Mouse (Mus musculus): Measurements from ENCODE around the gene Zfp74.
"Not testable (repeated sequence)": the region's sequence is repeated elsewhere in the genome, so short reads cannot be mapped to it uniquely, and the experiment has no call there.

Zfp74 gene

DNA sequence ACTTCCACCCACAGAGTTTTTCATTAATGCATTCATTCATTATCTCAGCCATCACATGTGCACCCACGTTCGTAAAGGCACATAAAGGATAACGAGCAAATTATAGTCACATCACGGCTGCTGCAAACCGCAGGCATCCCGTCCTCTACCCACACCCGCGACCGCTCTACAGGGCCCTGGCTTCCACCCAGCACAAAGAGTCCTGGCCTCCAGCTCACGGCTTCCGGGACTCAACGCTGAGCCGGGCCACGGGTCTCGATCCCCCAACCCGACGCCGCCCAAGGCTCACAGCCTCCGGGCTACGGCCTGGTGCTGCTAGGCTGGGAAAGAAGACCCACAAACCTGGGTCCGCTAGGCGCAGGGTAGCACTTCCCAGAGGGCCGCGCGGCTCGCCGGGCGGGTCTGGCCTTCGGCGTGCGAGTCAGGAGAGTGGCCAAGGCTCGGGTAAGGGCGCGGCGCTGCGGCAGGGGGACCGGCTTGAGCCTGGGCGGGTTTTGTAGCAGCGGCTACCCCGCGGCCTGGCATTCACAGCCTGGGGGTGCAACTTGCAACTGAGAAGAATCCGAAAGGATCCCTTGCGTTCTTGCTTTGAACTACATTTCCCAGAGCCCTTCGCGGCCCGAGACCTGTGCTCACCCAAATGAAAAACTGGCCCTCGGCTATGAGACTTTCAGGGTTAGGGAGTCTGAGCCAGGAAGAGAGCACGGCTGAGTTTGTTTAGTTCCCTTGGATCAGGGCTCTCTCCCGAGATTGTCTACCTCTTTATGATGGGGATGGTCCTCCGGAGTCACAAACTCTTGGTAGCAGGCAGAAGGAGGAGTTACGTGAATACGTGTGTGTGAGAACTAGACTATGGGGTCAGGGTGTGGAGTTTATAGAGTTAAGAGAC is at the start of gene Zfp74:
Gene Zfp74 (minus strand): TSS at position 577 of the 889 bp plus-strand sequence.
- DNase-seq (ENCODE audit: low spot score in 2 of 2) = peak; percentile 70 to 78

- DNase-seq (ENCODE audit: low spot score in 2 of 2) = no peak
Measured at GRCm38 (mm10) chr7:30000601-30001000, 46.7 kb upstream of the Zfp74 start.

- no peak for DNase-seq (ENCODE audit: low spot score in 2 of 2)
Measured at GRCm38 (mm10) chr7:29995134-29995533, 41.2 kb upstream of the Zfp74 start.

GRCm38 (mm10) chr7:29993340-29993739 is 39.5 kb upstream of the Zfp74 start:
- no peak for DNase-seq (ENCODE audit: low spot score in 2 of 2)

DNA sequence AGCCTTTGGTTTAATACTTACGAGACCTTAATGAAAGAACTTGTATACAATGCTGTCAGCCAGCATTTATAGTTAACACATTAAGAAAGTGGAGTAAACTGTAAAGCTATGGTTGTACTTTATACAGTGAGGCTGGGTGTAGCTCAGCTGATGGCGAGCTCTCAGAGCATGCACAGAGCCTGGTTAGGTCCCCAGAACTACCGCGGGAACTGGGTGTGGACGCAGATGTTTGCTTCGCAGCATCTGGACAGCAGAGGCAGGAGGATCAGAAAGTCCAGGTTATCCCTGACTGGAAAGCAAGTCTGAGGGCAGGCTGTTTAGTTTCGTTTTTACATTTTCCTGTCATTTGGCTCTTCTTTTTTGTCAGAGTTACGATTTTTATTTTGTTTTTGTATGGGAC is 38.8 kb upstream of the Zfp74 start:
- no peak for DNase-seq (ENCODE audit: low spot score in 2 of 2)

GRCm38 (mm10) chr7:29989031-29989430 is 35.1 kb upstream of the Zfp74 start:
- DNase-seq (ENCODE audit: low spot score in 2 of 2) = no peak

DNA sequence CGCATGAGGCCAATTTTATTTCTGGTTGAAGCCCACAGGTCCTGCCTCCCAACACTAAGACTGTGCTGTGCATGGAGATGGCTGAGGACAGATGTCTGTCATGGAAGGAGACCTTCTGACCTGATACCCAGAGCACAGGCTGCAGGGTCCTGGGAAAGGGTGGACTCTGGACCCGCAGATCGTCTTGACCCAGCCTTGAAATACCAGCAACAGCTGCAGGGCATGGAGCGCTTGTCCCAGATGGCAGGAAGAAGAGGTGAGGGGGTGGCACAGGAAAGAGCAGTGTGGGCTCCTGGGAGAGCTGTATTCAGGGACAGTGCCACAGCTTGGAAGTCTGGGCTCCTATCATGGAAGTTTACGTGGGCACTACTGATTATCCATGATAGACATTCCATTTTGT is 33.7 kb upstream of the Zfp74 start:
- DNase-seq (ENCODE audit: low spot score in 2 of 2) = no peak

DNA sequence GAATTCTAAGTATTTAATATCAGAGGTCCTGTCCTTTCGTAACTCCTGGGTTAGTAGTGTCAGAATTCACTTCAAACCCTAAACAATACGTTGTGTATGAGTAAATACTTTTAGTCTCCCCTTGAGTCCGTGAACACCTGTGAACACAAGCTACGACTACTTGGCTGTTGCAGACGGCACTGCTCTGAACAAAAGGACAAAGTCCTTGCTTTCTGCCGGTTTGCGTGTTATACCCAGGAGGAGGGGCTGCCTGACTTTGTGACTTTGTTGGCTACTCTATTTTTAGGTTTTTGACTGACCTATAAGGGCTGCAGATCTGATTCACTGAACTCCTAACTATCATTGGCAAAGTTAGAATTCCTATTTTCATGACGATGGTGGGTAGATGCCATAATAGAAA is 32.2 kb upstream of the Zfp74 start:
- no peak for DNase-seq (ENCODE audit: low spot score in 2 of 2)

GRCm38 (mm10) chr7:29983690-29984380 is 29.9 kb upstream of the Zfp74 start, which contains the start of gene Zfp568:
Zfp568 (plus strand) TSS chr7:29983955.
- peak; percentile 90 to 95 for DNase-seq (ENCODE audit: low spot score in 2 of 2)

DNA sequence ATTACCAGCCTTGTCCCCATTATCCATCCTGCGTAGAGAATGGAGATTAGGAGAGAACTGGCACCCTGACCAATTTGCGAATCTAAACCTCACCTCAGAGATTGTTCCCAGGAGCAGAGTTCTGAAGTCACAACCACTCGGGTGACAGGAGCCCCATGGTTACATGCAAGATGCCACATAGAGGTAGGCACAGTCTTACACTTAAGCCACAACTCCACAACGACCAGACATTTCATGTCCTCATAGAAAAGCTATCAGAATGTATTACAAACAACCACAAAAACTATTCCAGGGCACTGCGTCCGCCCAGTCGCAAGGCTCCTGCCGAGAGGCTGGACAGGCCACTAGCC is 29.4 kb upstream of the Zfp74 start:
- DNase-seq (ENCODE audit: low spot score in 2 of 2) = no peak

GRCm38 (mm10) chr7:29982931-29983330 is 29.0 kb upstream of the Zfp74 start:
- no peak for DNase-seq (ENCODE audit: low spot score in 2 of 2)

GRCm38 (mm10) chr7:29982341-29982740 is 28.5 kb upstream of the Zfp74 start:
- no peak for DNase-seq (ENCODE audit: low spot score in 2 of 2)

DNA sequence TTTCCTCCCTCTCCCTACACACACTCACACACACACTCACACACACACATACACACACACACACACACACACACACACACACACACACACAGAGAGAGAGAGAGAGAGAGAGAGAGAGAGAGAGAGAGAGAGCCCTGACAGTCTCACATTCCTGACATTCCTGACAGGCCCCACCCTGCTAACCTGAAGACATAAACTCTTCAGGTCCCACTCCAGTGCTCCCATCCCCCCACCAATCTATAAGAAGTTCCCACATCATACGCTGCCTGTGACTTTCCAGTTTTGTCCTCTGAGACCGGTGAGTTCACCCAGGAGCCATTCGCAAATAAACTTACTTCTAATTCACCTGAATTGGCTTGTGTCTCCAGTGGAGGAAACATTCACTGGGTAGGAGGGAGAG is 28.0 kb upstream of the Zfp74 start:
- DNase-seq (ENCODE audit: low spot score in 2 of 2) = no peak

DNA sequence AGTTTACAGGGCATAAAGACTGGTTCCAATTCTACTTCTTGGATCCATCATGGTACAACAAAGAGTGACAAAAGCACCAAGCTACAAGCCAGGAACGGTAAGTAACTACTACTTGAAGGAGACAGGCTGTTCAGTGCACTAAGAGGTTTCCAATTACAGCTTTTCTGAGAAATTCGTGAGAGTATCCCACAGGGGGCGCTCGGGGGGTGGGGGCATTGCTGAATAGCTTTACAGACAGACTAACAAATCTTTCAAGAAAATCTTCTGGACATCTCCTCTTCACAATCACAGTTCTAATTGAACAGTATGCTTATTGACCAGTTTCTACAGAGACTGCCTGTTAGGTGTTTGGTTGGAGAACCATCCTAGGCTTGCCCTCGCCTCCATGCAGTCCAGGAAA is 27.6 kb upstream of the Zfp74 start:
- no peak for DNase-seq (ENCODE audit: low spot score in 2 of 2)

GRCm38 (mm10) chr7:29980761-29981160 is 26.9 kb upstream of the Zfp74 start:
- no peak for DNase-seq (ENCODE audit: low spot score in 2 of 2)

DNA sequence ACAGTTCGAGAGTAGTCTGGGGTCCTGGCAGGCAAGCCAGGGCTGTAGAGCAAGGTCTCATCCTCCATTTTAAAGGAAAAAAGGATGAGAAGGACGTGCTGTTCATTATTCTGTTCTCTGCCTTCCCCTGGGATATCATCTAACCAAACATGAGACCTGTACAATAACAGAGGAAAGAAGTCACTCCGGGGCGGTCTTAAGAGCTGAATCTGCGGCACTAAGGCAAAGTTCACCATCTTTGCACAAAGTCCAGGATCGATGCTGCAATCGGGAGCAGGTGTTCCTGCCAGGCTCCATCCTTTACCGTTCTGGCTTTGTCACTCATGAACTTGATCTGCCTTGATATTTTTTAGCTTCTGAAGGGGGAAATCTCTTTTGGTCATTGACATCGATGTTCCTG is 16.8 kb upstream of the Zfp74 start:
- no peak for DNase-seq (ENCODE audit: low spot score in 2 of 2)

DNA sequence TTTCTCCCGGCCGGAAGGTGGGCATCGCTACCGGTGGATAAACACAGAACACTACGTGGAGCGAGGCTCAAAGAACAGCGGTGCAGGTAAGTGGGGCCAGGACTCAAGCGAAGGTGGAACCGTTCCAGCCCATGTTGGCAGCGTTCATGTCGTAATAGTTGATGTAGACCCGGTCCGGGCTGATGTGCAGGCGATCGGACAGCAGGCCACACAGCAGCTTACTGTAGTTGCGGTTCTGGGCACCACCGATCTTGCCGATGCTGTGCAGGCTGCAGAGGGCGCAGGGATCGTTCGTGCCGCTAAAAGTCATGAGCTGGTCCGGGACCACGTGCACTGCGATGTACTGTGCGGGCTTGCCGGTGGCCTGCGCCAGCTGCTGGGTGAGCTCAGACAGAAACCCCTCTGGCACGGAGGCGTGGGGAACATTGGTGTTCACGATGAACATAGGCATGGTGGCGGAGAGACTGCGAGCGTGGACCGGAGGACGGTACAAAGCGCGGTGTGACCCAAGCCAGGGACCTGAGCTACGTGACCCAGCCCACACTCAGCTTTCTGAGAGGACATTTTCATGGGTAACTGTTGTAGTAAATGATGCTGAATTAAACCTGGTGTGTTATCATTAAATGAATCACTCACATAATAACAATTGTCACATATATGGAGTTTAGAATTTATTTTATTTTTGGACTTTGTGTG is 11.4 kb upstream of the Zfp74 start:
- DNase-seq (ENCODE audit: low spot score in 2 of 2) = not testable (repeated sequence)

GRCm38 (mm10) chr7:29959004-29959403 is 5.1 kb upstream of the Zfp74 start:
- DNase-seq (ENCODE audit: low spot score in 2 of 2) = no peak

- DNase-seq (ENCODE audit: low spot score in 2 of 2) = no peak
Measured at GRCm38 (mm10) chr7:29958125-29958724, 4.3 kb upstream of the Zfp74 start.

DNA sequence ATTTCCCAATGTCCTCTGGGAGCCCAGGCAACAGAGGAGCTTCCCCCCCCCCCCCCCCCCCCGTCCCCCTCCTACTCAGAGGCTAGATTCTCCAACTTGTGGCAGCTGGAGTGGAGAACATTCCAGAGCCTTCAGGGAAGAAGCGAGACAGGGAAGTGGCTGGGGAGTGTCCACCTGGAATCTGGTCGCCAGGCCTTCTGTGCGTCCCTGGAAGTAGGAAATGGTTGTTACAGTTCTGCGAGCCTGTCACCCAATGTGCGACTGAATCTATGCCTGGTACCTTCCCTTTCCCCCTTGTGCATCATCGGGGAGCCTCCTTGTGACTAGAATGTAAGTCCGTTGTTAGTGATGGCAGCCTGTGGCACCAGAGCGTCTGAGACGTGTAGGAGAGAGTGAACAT is 2.4 kb upstream of the Zfp74 start:
- no peak for DNase-seq (ENCODE audit: low spot score in 2 of 2)

DNA sequence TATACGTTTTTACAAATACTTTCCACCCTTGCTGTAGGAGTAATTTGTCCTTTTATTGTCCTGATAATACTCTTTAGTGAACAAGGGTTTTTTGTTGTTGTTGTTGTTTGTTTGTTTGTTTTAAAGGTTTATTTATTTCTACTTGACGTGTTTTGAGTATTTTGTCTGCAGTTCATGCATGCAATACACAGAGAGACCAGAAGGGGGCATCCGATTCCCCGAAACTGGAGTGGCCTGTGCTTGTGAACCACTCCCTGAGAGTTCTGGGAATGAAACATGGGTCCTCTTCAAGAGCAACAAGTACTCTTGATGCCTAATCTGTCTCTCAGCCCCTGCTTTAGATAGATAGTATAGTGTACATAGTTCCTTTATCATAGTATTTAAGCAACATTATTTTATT is 842 bp upstream of the Zfp74 start:
- peak in 1 of 2 experiments; percentile 27 for DNase-seq (ENCODE audit: low spot score in 2 of 2)

DNA sequence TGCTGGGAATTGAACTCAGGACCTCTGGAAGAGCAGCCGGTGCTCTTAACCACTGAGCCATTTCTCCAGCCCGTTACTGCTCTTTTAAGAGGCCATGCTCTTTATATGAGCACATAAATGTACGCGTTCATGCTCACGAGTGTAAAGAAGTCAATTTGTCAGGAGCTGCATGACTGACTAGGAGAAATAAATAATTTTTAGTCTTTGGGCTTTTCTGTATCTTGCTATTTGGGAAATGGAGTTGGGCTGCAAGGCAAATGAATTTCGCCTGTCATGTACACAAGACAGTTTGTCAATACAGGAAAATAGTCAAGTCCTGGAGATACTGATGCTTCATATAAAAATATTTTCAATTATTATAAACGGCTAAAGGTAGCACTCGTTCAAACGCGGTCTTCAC is 803 bp downstream of the Zfp74 start:
- DNase-seq (ENCODE audit: low spot score in 2 of 2) = no peak
